Mouse (Mus musculus) limb, embryonic 12.5 days (tissue): ENCODE data around the gene Atp2b4. TPM values are rescaled to one million over a fixed set of nuclear protein-coding genes. Genes with fewer than 3 reads are reported as not detected.
A peak's percentile ranks its signal among the peaks of the same experiment; 100 is the strongest.
"Not testable (repeated sequence)": the region's sequence is repeated elsewhere in the genome, so short reads cannot be mapped to it uniquely, and the experiment has no call there.

Source experiments
- ATAC-seq: fragments of 200-750 bp; cut with Nextera tagmentation; 2 replicates; pipeline ENCODE4 v1.8.0; 2017; ENCODE audit warnings: low read depth, moderate TSS enrichment; ENCODE audit not compliant: insufficient number of reproducible peaks, insufficient read depth, low FRiP score, low TSS enrichment
- H3K27ac ChIP-seq: fragments of 300-500 bp; sonication (generic); 2 replicates; pipeline ENCODE4 v1.5.1; 2016; ENCODE audit warnings: mild to moderate bottlenecking, moderate library complexity
- H3K27me3 ChIP-seq: fragments of 300-500 bp; sonication (generic); 2 replicates; pipeline ENCODE4 v1.6.1; 2016; ENCODE audit warnings: mild to moderate bottlenecking, moderate library complexity
- H3K36me3 ChIP-seq: fragments of 300-500 bp; sonication (generic); 2 replicates; pipeline ENCODE4 v1.6.1; 2016; ENCODE audit warnings: mild to moderate bottlenecking, moderate library complexity
- H3K4me1 ChIP-seq: fragments of 300-500 bp; sonication (generic); replicated peaks from 2 replicates; pipeline ENCODE4 v1.6.1; 2016
- H3K4me2 ChIP-seq: fragments of 300-500 bp; sonication (generic); 2 replicates; pipeline ENCODE4 v1.6.1; 2016; ENCODE audit warnings: mild to moderate bottlenecking, moderate library complexity
- H3K4me3 ChIP-seq: fragments of 300-500 bp; sonication (generic); replicated peaks from 2 replicates; pipeline ENCODE4 v1.5.1; 2016; ENCODE audit warnings: mild to moderate bottlenecking
- H3K9ac ChIP-seq: fragments of 300-500 bp; sonication (generic); replicated peaks from 2 replicates; pipeline ENCODE4 v1.6.1; 2016; ENCODE audit warnings: mild to moderate bottlenecking, moderate library complexity
- H3K9me3 ChIP-seq: fragments of 300-500 bp; sonication (generic); 2 replicates; pipeline ENCODE4 v1.6.1; 2016; ENCODE audit warnings: mild to moderate bottlenecking, moderate library complexity
- WGBS: fragments of 180-500 bp; shearing (Covaris S2); methylation state at CpG from one replicate; pipeline ENCODE4 v1.1.7; 2016; 5-methylcytosine and 5-hydroxymethylcytosine counted together
- polyA plus RNA-seq: library from polyadenylated mRNA; unstranded; fragments of >200 nt; fragmentation: Nextera tagmentation; extraction: Ambion mirVana; gene quantifications from 2 replicates; pipeline ENCODE4 v1.2.1, GENCODE M21; 2016

Gene Atp2b4
- polyA plus RNA-seq, 1 experiment from 2014 or later = 8.5 TPM

GRCm38 (mm10) chr1:133716464-133716863 lies 84.4 kb downstream of the Atp2b4 start:
- H3K27ac ChIP-seq = no peak overlapping the region
- no peak for ATAC-seq
- H3K4me1 ChIP-seq = peaks cover 17% of the 10 kb centered on the region
- H3K4me3 ChIP-seq = no peak overlapping the region
- H3K9ac ChIP-seq = no peak overlapping the region
- H3K9me3 ChIP-seq = no peaks in the 10 kb centered on the region
- peaks cover 32% of the 10 kb centered on the region; the same call in 1 of the 2 replicates for H3K36me3 ChIP-seq
- no peak overlapping the region for H3K4me2 ChIP-seq
- 21% methylated on average over 7 of the region's 7 CpGs for WGBS
- no peaks in the 10 kb centered on the region for H3K27me3 ChIP-seq

- ATAC-seq = no peak
- Histone ChIP-seq H3K4me1 (peaks cover 27% of the 10 kb centered on the region), H3K9me3 (no peaks in the 10 kb centered on the region), H3K36me3 (peaks cover 32% of the 10 kb centered on the region; the same call in 1 of the 2 replicates), H3K9ac (no peak overlapping the region), H3K4me3 (no peak overlapping the region), H3K4me2 (no peak overlapping the region), H3K27ac (no peak overlapping the region), H3K27me3 (no peaks in the 10 kb centered on the region)
- WGBS = 91% methylated on average over 1 of the region's 1 CpGs
These were observed 85.7 kb downstream of the Atp2b4 start for GRCm38 (mm10) chr1:133715191-133715590.

- H3K4me2 ChIP-seq = no peak overlapping the region
- H3K27me3 ChIP-seq = no peaks in the 10 kb centered on the region
- no peaks in the 10 kb centered on the region for H3K9me3 ChIP-seq
- H3K4me1 ChIP-seq = peaks cover 37% of the 10 kb centered on the region
- ATAC-seq = no peak
- H3K27ac ChIP-seq = peak overlapping the region; percentile 62
- no peak overlapping the region for H3K4me3 ChIP-seq
- peaks cover 16% of the 10 kb centered on the region; the same call in 1 of the 2 replicates for H3K36me3 ChIP-seq
- 45% methylated on average over 2 of the region's 2 CpGs for WGBS
- H3K9ac ChIP-seq = no peak overlapping the region
These were observed 87.9 kb downstream of the Atp2b4 start for GRCm38 (mm10) chr1:133713009-133713370.

GRCm38 (mm10) chr1:133712288-133713008 lies 88.4 kb downstream of the Atp2b4 start:
- H3K27me3 ChIP-seq = no peaks in the 10 kb centered on the region
- no peak for ATAC-seq
- H3K9me3 ChIP-seq = no peaks in the 10 kb centered on the region
- H3K9ac ChIP-seq = no peak overlapping the region
- no peak overlapping the region for H3K4me3 ChIP-seq
- peak overlapping the region; percentile 62 for H3K27ac ChIP-seq
- WGBS = 35% methylated on average over 12 of the region's 12 CpGs
- peaks cover 18% of the 10 kb centered on the region; the same call in 1 of the 2 replicates for H3K36me3 ChIP-seq
- H3K4me2 ChIP-seq = peak overlapping the region; percentile 29
- peaks cover 37% of the 10 kb centered on the region for H3K4me1 ChIP-seq

- H3K9ac ChIP-seq = no peak overlapping the region
- peaks cover 37% of the 10 kb centered on the region for H3K4me1 ChIP-seq
- no peak overlapping the region for H3K4me3 ChIP-seq
- no peaks in the 10 kb centered on the region for H3K27me3 ChIP-seq
- H3K4me2 ChIP-seq = no peak overlapping the region
- H3K27ac ChIP-seq = no peak overlapping the region
- H3K36me3 ChIP-seq = peaks cover 24% of the 10 kb centered on the region; the same call in 1 of the 2 replicates
- ATAC-seq = no peak
- no peaks in the 10 kb centered on the region for H3K9me3 ChIP-seq
- 38% methylated on average over 6 of the region's 6 CpGs for WGBS
These were observed 89.5 kb downstream of the Atp2b4 start for GRCm38 (mm10) chr1:133711376-133711775.

GRCm38 (mm10) chr1:133710895-133711294 lies 89.9 kb downstream of the Atp2b4 start:
- Histone ChIP-seq H3K9ac (no peak overlapping the region), H3K36me3 (peaks cover 27% of the 10 kb centered on the region; the same call in 1 of the 2 replicates), H3K4me3 (no peak overlapping the region), H3K9me3 (no peaks in the 10 kb centered on the region), H3K4me2 (no peak overlapping the region), H3K4me1 (peaks cover 37% of the 10 kb centered on the region), H3K27ac (no peak overlapping the region), H3K27me3 (no peaks in the 10 kb centered on the region)
- no peak for ATAC-seq
- WGBS = 56% methylated on average over 5 of the region's 6 CpGs

- Histone ChIP-seq H3K4me2 (no peak overlapping the region), H3K27me3 (no peaks in the 10 kb centered on the region), H3K36me3 (peaks cover 16% of the 10 kb centered on the region; the same call in 1 of the 2 replicates), H3K9ac (no peak overlapping the region), H3K9me3 (no peaks in the 10 kb centered on the region), H3K27ac (no peak overlapping the region), H3K4me1 (peaks cover 37% of the 10 kb centered on the region), H3K4me3 (no peak overlapping the region)
- WGBS = 49% methylated on average over 3 of the region's 3 CpGs
- peak; percentile 38; the same call in 1 of the 2 replicates for ATAC-seq
These were observed 91.5 kb downstream of the Atp2b4 start for GRCm38 (mm10) chr1:133709292-133709691.

GRCm38 (mm10) chr1:133701824-133702223 lies 99.0 kb downstream of the Atp2b4 start:
- H3K9ac ChIP-seq, ATAC-seq, H3K27me3 ChIP-seq, H3K9me3 ChIP-seq, H3K4me1 ChIP-seq, H3K4me3 ChIP-seq, H3K27ac ChIP-seq, H3K4me2 ChIP-seq: not testable (repeated sequence)
- H3K36me3 ChIP-seq = peaks cover 14% of the 10 kb centered on the region; the same call in 1 of the 2 replicates
- 10% methylated on average over 1 of the region's 2 CpGs for WGBS

GRCm38 (mm10) chr1:133697935-133698620 lies 102.8 kb downstream of the Atp2b4 start:
- no peak for ATAC-seq
- 0 out of 2 replicates have a peak, but pooled peaks cover under 1% of the 10 kb centered on the region for H3K36me3 ChIP-seq
- 95% methylated on average over 12 of the region's 12 CpGs for WGBS
- peaks cover 31% of the 10 kb centered on the region for H3K4me1 ChIP-seq
- no peak overlapping the region for H3K4me3 ChIP-seq
- no peaks in the 10 kb centered on the region for H3K9me3 ChIP-seq
- no peaks in the 10 kb centered on the region for H3K27me3 ChIP-seq
- no peak overlapping the region for H3K27ac ChIP-seq
- no peak overlapping the region for H3K4me2 ChIP-seq
- H3K9ac ChIP-seq = no peak overlapping the region

- H3K36me3 ChIP-seq = no peaks in the 10 kb centered on the region
- ATAC-seq = no peak; the same call in 1 of the 2 replicates
- peaks cover 31% of the 10 kb centered on the region for H3K4me1 ChIP-seq
- WGBS = 48% methylated on average over 7 of the region's 7 CpGs
- H3K27ac ChIP-seq = peak overlapping the region; percentile 83
- no peak overlapping the region for H3K4me3 ChIP-seq
- H3K27me3 ChIP-seq = no peaks in the 10 kb centered on the region
- H3K9me3 ChIP-seq = no peaks in the 10 kb centered on the region
- no peak overlapping the region for H3K4me2 ChIP-seq
- H3K9ac ChIP-seq = no peak overlapping the region
These were observed 104.9 kb downstream of the Atp2b4 start for GRCm38 (mm10) chr1:133695901-133696300.

- Histone ChIP-seq H3K9me3 (no peaks in the 10 kb centered on the region), H3K27ac (peak overlapping the region; percentile 83), H3K36me3 (no peaks in the 10 kb centered on the region), H3K27me3 (no peaks in the 10 kb centered on the region), H3K4me2 (no peak overlapping the region), H3K4me1 (peaks cover 35% of the 10 kb centered on the region), H3K9ac (no peak overlapping the region), H3K4me3 (no peak overlapping the region)
- 71% methylated on average over 1 of the region's 1 CpGs for WGBS
- ATAC-seq = no peak
These were observed 106.0 kb downstream of the Atp2b4 start for GRCm38 (mm10) chr1:133694876-133695275.
